Mouse (Mus musculus): ENCODE results near the gene Actr8. TPM values are rescaled to one million over a fixed set of nuclear protein-coding genes. Genes with fewer than 3 reads are reported as not detected.

Gene Actr8
- 37.0 TPM for polyA plus RNA-seq (2014; fragmentation: Illumina TruSeq; extraction: RNeasy Lipid Tissue Mini Kit (QIAGEN cat#74804); ENCODE audit: low read depth, low replicate concordance)

GRCm38 (mm10) chr14:29978254-29979204 is at the start of gene Actr8:
Gene Actr8, plus strand, starts transcription at chr14:29978337.

GRCm38 (mm10) chr14:29968075-29968821 is 9.9 kb upstream of the Actr8 start, which contains the start of gene Selenok:
Gene Selenok, plus strand, starts transcription at chr14:29968308.

GRCm38 (mm10) chr14:30008733-30009575 is 30.8 kb downstream of the Actr8 start, which contains the start of the genes Il17rb and Chdh:
Gene Il17rb, minus strand, starts transcription at chr14:30008896.
Gene Chdh, plus strand, starts transcription at chr14:30009023.

Other genes starting within 250 kb of the Actr8 start
- 156 TPM for gene Selenok, start 10.0 kb upstream of the Actr8 start, polyA plus RNA-seq (2014; fragmentation: Illumina TruSeq; extraction: RNeasy Lipid Tissue Mini Kit (QIAGEN cat#74804); ENCODE audit: low read depth, low replicate concordance)
- not detected for gene Il17rb, start 30.6 kb downstream of the Actr8 start, polyA plus RNA-seq (2014; fragmentation: Illumina TruSeq; extraction: RNeasy Lipid Tissue Mini Kit (QIAGEN cat#74804); ENCODE audit: low read depth, low replicate concordance)
- gene Chdh, start 30.7 kb downstream of the Actr8 start, polyA plus RNA-seq (2014; fragmentation: Illumina TruSeq; extraction: RNeasy Lipid Tissue Mini Kit (QIAGEN cat#74804); ENCODE audit: low read depth, low replicate concordance) = 0.47 TPM